Mouse (Mus musculus): ENCODE results near the gene Dgke.
"Not testable (repeated sequence)": the region's sequence is repeated elsewhere in the genome, so short reads cannot be mapped to it uniquely, and the experiment has no call there.

Dgke gene

GRCm38 (mm10) chr11:89003078-89003477 lies 63.6 kb downstream of the Dgke start:
- DNase-seq (ENCODE audit: low read depth, low spot score), result no peak

- no peak for DNase-seq (ENCODE audit: low read depth, low spot score)
These were observed 64.0 kb downstream of the Dgke start for GRCm38 (mm10) chr11:89002621-89003020.

GRCm38 (mm10) chr11:89002068-89002467 lies 64.6 kb downstream of the Dgke start:
- no peak for DNase-seq (ENCODE audit: low read depth, low spot score)

GRCm38 (mm10) chr11:89001569-89001968 lies 65.1 kb downstream of the Dgke start:
- no peak for DNase-seq (ENCODE audit: low read depth, low spot score)

GRCm38 (mm10) chr11:89000527-89000819 lies 66.2 kb downstream of the Dgke start:
- DNase-seq (ENCODE audit: low read depth, low spot score), result no peak

- no peak for DNase-seq (ENCODE audit: low read depth, low spot score)
These were observed 66.7 kb downstream of the Dgke start for GRCm38 (mm10) chr11:88999723-89000526.

- peak; percentile 78 for DNase-seq (ENCODE audit: low read depth, low spot score)
These were observed 67.5 kb downstream of the Dgke start, which contains the start of gene Trim25 for GRCm38 (mm10) chr11:88998974-88999722. Gene Trim25, plus strand, starts transcription at chr11:88999376.

- DNase-seq (ENCODE audit: low read depth, low spot score), result no peak
These were observed 68.2 kb downstream of the Dgke start for GRCm38 (mm10) chr11:88998406-88998805.

GRCm38 (mm10) chr11:88997343-88997742 lies 69.3 kb downstream of the Dgke start:
- DNase-seq (ENCODE audit: low read depth, low spot score), result not testable (repeated sequence)

GRCm38 (mm10) chr11:88996427-88996826 lies 70.2 kb downstream of the Dgke start:
- DNase-seq (ENCODE audit: low read depth, low spot score), result peak; percentile 12

- no peak for DNase-seq (ENCODE audit: low read depth, low spot score)
These were observed 71.0 kb downstream of the Dgke start for GRCm38 (mm10) chr11:88995616-88996015.

GRCm38 (mm10) chr11:88994492-88994891 lies 72.2 kb downstream of the Dgke start:
- DNase-seq (ENCODE audit: low read depth, low spot score), result no peak

GRCm38 (mm10) chr11:88993625-88994024 lies 73.0 kb downstream of the Dgke start:
- peak; percentile 64 for DNase-seq (ENCODE audit: low read depth, low spot score)

GRCm38 (mm10) chr11:88993186-88993585 lies 73.5 kb downstream of the Dgke start:
- DNase-seq (ENCODE audit: low read depth, low spot score), result no peak

GRCm38 (mm10) chr11:88989530-88989929 lies 77.1 kb downstream of the Dgke start:
- DNase-seq (ENCODE audit: low read depth, low spot score), result no peak

GRCm38 (mm10) chr11:88988956-88989355 lies 77.7 kb downstream of the Dgke start:
- DNase-seq (ENCODE audit: low read depth, low spot score), result no peak

- no peak for DNase-seq (ENCODE audit: low read depth, low spot score)
These were observed 80.0 kb downstream of the Dgke start for GRCm38 (mm10) chr11:88986616-88987015.
